Mouse (Mus musculus) liver, embryonic 15.5 days (tissue): ENCODE measurements around the gene Asxl2. TPM values are rescaled to one million over a fixed set of nuclear protein-coding genes. Genes with fewer than 3 reads are reported as not detected.

ENCODE experiments used
- ATAC-seq: fragments of 200-750 bp; cut with Nextera tagmentation; 2 replicates; pipeline ENCODE4 v1.8.0; 2017; ENCODE audit warnings: moderate number of reproducible peaks, mild to moderate bottlenecking, moderate library complexity; ENCODE audit not compliant: insufficient read depth
- H3K27ac ChIP-seq: fragments of 300-500 bp; sonication (generic); replicated peaks from 2 replicates; pipeline ENCODE4 v1.5.1; 2015; ENCODE audit warnings: mild to moderate bottlenecking, inconsistent platforms
- H3K27me3 ChIP-seq: fragments of 300-500 bp; sonication (generic); 2 replicates; pipeline ENCODE4 v1.6.1; 2015; ENCODE audit warnings: mild to moderate bottlenecking, inconsistent platforms
- H3K36me3 ChIP-seq: fragments of 300-500 bp; sonication (generic); replicated peaks from 2 replicates; pipeline ENCODE4 v1.6.1; 2015; ENCODE audit warnings: moderate library complexity, mild to moderate bottlenecking, inconsistent platforms
- H3K4me1 ChIP-seq: fragments of 300-500 bp; sonication (generic); replicated peaks from 2 replicates; pipeline ENCODE4 v1.6.1; 2015; ENCODE audit warnings: inconsistent platforms
- H3K4me2 ChIP-seq: fragments of 300-500 bp; sonication (generic); 2 replicates; pipeline ENCODE4 v1.6.1; 2015; ENCODE audit warnings: moderate library complexity, mild to moderate bottlenecking, inconsistent platforms
- H3K4me3 ChIP-seq: fragments of 300-500 bp; sonication (generic); replicated peaks from 2 replicates; pipeline ENCODE4 v1.5.1; 2015; ENCODE audit warnings: mild to moderate bottlenecking, inconsistent platforms
- H3K9ac ChIP-seq: fragments of 300-500 bp; sonication (generic); 2 replicates; pipeline ENCODE4 v1.6.1; 2015; ENCODE audit warnings: moderate library complexity, mild to moderate bottlenecking, inconsistent platforms
- H3K9me3 ChIP-seq: fragments of 300-500 bp; sonication (generic); replicated peaks from 2 replicates; pipeline ENCODE4 v1.6.1; 2016; ENCODE audit warnings: inconsistent platforms
- WGBS: fragments of 180-500 bp; shearing (Covaris S2); methylation state at CpG from one replicate; pipeline ENCODE4 v1.1.7; 2015; ENCODE audit warnings: mixed read lengths; ENCODE audit not compliant: insufficient replicate concordance; 5-methylcytosine and 5-hydroxymethylcytosine counted together
- polyA plus RNA-seq: library from polyadenylated mRNA; unstranded; fragments of >200 nt; fragmentation: Nextera tagmentation; extraction: Ambion mirVana; gene quantifications from 2 replicates; pipeline ENCODE4 v1.2.1, GENCODE M21; 2015

Asxl2 gene
- polyA plus RNA-seq, 1 experiment from 2014 or later: 9.5 TPM

DNA sequence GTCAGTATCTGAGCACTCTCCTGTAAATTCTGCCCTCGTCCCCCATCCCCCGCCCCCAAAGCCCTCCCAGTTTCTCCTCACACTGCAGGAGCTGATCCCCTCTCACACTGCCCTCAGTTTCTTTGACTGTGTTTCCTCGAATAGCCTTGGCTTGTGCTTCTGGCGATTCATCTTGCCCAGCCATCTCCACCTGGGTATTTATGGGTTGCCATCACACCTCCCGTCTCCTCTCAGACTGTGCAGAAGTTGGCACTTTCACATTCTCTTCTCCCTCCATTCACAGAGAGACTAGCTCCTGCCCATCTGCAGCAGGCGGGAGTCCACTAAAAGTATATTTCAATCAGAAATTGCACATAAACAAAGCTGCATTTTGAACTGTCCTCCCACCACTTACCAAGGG lies 120.1 kb downstream of the Asxl2 start:
- Histone ChIP-seq H3K9ac (no peak overlapping the region), H3K27ac (no peak overlapping the region), H3K36me3 (no peaks in the 10 kb centered on the region), H3K9me3 (no peaks in the 10 kb centered on the region), H3K4me1 (peaks cover 5% of the 10 kb centered on the region), H3K27me3 (no peaks in the 10 kb centered on the region), H3K4me2 (no peak overlapping the region), H3K4me3 (no peak overlapping the region)
- no peak for ATAC-seq
- 53% methylated on average over 6 of the region's 6 CpGs for WGBS

DNA sequence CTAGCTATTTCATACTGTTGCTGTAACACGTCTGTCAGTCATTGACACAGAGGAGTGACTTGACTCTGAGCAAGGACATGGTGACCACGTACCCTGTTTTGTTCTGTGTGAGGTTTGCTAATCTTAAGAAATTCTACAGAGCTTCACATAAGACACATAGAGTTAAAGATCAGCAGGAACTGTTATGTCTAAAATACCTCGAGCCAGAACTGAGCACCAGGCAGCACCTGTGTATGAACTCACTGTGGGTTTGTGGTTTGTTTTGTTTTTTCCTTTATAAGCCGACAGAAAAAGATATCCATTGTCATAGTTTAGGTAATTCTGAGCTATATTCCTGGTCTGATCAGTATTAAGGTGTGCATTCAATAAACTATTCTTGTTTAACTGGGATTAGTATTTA lies 120.8 kb downstream of the Asxl2 start:
- no peaks in the 10 kb centered on the region for H3K36me3 ChIP-seq

DNA sequence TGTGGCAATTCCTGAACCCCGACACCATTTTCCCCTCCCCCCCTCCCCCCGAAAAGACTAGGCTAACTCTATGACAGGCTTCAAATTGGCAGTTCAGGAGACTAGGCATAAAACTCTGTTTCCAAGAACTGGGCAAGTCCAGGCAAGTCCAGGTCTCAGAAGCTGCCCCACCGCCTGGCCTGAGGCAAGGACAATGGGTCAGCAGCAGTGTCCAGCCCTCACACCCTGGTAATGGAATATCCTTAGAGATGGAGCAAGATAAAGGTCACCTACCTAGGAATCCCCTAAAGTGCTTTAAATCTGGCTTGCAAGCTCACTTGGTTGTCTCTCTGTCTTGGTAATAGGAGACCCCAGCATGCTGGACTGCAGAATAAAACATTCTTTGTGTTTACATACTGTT lies 121.3 kb downstream of the Asxl2 start:
- Histone ChIP-seq H3K9ac (no peak overlapping the region), H3K4me1 (peaks cover 5% of the 10 kb centered on the region), H3K27me3 (no peaks in the 10 kb centered on the region), H3K9me3 (no peaks in the 10 kb centered on the region), H3K36me3 (no peaks in the 10 kb centered on the region), H3K4me2 (no peak overlapping the region), H3K4me3 (no peak overlapping the region), H3K27ac (no peak overlapping the region)
- WGBS: 50% methylated on average over 3 of the region's 3 CpGs
- ATAC-seq: no peak

More for the DNA sequence above, 120.8 kb downstream of the Asxl2 start:
- Histone ChIP-seq H3K9me3 (no peaks in the 10 kb centered on the region), H3K27me3 (no peaks in the 10 kb centered on the region), H3K4me2 (no peak overlapping the region), H3K27ac (no peak overlapping the region), H3K9ac (no peak overlapping the region), H3K4me3 (no peak overlapping the region), H3K4me1 (peaks cover 5% of the 10 kb centered on the region)
- WGBS: 28% methylated on average over 4 of the region's 4 CpGs
- no peak for ATAC-seq

DNA sequence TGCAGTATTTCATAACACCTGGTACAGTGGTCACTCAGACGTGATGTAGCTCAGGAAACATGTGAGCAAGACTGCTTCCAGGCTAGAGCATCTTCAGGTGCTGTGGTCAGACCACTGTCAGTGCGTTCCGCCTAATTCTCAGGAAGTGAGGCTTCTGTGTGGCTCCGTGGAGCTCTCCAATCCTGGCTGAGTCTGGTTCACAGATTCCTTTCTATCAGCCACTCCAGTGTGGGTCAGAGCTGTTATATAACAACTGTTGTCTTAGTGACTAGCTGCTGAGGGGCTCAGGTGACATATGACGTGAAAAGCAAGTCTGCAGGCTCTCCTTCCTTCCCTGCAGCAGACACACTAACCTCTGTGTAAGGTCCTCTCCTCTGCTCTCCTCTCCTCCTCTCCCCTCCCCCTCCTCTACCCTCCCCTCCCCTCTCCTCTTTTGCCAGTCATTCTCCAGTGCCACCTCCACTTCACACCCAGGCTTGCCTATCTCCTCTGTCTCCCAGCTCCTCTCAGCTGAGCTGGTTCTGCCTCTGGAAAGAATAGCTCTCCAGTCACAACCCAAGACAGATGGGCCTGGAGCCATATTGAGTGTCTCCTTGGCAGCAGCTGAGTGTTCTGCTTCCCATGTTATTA lies 122.0 kb downstream of the Asxl2 start:
- H3K27ac ChIP-seq: no peak overlapping the region
- no peaks in the 10 kb centered on the region for H3K27me3 ChIP-seq
- H3K36me3 ChIP-seq: no peaks in the 10 kb centered on the region
- H3K9me3 ChIP-seq: no peaks in the 10 kb centered on the region
- WGBS: 25% methylated on average over 5 of the region's 5 CpGs
- no peak overlapping the region for H3K9ac ChIP-seq
- no peak for ATAC-seq
- H3K4me1 ChIP-seq: peaks cover 5% of the 10 kb centered on the region
- H3K4me3 ChIP-seq: no peak overlapping the region
- no peak overlapping the region for H3K4me2 ChIP-seq

DNA sequence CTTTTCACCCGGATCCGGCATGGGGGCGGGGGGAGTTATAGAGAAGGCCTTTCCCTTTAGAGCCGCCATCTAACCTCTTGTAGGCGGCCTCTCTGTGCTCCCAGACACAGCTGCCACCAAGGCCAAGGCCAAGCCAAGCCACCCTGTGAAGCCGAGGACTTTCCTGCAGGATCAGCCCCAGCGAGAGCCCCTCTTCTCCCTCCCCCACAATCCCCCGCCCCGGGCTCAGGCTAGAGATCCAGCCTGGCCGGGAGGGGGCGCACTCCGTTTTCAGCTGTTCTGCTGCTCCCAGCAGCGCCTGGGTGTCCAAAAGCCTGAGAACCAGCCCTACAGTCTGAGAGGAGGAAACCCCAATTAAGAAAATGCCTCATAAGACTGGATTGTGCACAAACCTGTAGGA lies 123.6 kb downstream of the Asxl2 start:
- peak overlapping the region; percentile 35 for H3K4me2 ChIP-seq
- no peak overlapping the region for H3K27ac ChIP-seq
- WGBS: 22% methylated on average over 13 of the region's 13 CpGs
- no peaks in the 10 kb centered on the region for H3K27me3 ChIP-seq
- H3K9ac ChIP-seq: no peak overlapping the region
- ATAC-seq: no peak
- H3K4me1 ChIP-seq: peaks cover 5% of the 10 kb centered on the region
- H3K9me3 ChIP-seq: no peaks in the 10 kb centered on the region
- peak overlapping the region; percentile 20; the same call in 1 of the 2 replicates for H3K4me3 ChIP-seq
- no peaks in the 10 kb centered on the region for H3K36me3 ChIP-seq

Other genes starting within 250 kb of the Asxl2 start
- gene Rab10, start 116.9 kb upstream of the Asxl2 start, polyA plus RNA-seq: 45.3 and 45.7 TPM in 2 replicates
- 0.76 and 0.81 TPM in 2 replicates for gene Kif3c, start 61.7 kb upstream of the Asxl2 start, polyA plus RNA-seq
- gene Dtnb, start 145.5 kb downstream of the Asxl2 start, polyA plus RNA-seq: 21.5 and 25.5 TPM in 2 replicates